Mouse (Mus musculus): ENCODE results near the gene Smyd1.

Smyd1 gene

DNA sequence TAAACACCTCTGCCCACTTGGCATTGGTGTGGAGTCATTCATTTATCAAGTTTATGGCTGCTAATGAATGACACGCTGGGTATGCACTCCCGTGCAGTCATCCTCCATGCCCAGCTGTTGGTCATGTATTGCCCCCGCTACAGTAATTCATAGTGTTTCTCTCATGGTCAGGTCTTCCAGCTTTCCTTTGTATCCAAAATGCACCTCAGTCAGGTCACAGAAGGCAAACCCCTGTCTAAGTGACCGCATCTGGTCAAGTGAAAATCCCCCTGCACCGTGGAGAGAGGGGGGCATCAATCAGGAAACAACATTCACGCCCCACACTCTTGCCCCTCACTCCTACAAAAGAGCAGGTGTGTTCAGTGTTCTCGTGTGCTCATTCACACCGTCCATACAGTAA lies 117.9 kb downstream of the Smyd1 start:
- DNase-seq (ENCODE audit: low spot score) = no peak

DNA sequence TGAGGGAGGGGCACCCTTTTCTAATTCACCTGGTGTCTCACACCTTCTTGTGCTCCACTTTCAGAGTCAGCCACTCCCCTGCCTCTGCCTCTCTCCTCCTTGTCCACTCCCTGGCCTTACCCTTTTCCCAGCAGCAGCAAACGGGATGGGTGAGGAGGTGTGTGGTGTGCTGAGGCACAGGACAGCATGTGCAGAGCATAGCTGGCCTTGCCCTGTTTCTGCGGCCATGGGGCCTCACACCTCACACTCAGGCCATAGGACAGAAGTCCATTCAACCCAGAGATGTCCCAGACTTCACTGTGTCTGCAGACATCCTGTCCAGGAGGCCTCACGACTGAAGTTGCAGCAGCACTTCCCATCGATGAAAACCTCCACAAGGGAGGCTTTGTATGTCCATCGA lies 118.4 kb downstream of the Smyd1 start:
- no peak for DNase-seq (ENCODE audit: low spot score)

DNA sequence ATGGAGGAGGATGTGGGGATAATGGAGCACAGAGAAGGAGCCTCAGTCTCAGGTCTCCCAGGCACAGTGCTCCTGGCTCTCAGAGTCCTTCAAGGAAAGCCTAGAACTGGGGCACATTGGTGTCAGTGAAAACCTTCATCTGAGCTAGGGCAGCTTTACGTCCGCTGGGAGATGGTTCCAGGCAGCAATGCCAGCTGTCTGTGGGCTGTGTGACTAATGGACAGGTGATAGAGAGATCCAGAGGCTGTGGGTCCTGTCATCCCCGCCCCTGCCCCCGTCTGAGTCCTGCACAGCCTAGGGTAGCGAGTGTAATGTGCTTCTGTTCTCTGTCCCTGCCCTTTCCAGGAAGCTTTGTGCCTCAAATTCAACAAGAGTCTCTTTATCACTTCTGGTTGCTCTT lies 120.1 kb downstream of the Smyd1 start:
- no peak for DNase-seq (ENCODE audit: low spot score)

DNA sequence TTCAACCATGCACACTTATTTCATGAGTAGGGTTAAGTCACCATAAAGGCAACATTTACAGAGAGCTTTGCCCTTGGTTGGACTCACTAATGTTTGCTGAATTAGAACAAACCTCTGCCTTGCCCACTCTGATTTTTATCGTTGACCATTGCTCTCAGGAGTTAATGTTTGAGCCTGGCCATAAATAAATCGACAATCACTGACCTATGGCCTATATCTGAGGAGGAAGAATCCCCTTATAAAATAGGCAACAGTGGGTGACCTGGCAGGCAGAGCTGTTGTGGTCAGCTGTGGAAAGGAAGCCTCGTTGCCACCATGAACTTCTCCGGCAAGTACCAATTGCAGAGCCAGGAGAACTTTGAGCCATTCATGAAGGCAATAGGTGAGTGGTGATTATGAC lies 122.4 kb downstream of the Smyd1 start, which contains the start of gene Fabp1:
Gene Fabp1 (plus strand): TSS at position 216 of the 400 bp plus-strand sequence.
- DNase-seq (ENCODE audit: low spot score) = peak; percentile 16

DNA sequence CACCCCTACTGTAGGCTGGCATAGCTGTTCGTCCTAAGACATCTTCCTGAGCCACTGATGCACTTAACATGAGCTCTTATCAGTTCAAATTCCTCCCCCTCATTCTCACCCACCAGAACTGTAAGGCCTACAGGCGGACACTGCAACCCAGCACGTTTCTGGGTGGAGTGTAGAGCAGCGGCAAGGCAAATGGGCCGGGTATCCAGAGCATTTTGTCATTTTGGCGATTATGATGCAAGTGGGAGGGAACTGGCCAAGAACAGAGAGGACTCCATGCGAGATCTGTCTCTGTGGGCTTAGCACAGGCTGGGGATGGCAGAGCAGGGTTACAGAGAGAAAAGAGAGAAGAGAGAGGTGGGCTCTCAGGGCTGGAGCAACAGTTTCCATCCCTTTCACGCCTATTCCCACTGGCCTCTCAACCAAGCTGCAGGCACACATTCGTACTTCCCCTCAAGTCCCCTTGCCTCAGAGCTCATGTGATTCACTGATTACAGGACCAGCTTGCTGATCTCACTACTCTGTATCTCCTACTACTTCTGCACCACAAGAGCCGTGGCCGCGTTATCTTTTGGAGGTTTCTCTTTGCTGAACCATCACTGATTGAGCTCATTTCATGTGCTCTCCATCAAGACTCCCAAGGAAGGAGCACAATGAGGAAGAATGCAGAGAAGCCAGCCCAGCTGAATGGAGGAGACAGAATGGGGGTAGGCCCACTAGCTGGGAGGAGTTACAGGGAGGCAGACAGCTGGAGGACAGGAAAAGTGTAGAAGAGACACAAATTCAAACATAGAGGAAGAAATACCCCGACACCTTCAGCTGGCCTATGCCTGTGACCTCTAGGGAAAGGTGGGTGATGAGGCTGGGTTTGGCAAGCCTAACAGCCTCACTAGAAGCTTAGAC lies 124.1 kb downstream of the Smyd1 start:
- DNase-seq (ENCODE audit: low spot score) = peak; percentile 21

DNA sequence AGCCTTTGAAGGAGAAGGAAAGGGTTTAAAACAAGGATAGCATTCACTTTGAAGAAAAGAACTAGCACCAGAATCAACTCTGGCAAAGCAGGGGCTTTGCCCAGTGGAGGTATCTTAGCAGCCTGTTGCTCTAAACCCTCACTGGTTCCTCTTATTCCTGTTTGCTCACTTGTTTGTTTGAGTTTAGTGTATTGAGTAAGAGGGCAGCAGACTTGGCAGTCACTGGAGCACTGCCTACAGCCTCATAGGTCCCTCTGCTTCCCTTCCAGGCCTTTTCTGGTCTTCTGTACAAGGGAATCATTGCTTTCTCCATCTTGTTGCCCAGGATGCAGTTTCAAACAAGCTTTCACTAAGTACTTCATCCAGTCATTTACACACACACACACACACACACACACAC lies 125.9 kb downstream of the Smyd1 start:
- no peak for DNase-seq (ENCODE audit: low spot score)

DNA sequence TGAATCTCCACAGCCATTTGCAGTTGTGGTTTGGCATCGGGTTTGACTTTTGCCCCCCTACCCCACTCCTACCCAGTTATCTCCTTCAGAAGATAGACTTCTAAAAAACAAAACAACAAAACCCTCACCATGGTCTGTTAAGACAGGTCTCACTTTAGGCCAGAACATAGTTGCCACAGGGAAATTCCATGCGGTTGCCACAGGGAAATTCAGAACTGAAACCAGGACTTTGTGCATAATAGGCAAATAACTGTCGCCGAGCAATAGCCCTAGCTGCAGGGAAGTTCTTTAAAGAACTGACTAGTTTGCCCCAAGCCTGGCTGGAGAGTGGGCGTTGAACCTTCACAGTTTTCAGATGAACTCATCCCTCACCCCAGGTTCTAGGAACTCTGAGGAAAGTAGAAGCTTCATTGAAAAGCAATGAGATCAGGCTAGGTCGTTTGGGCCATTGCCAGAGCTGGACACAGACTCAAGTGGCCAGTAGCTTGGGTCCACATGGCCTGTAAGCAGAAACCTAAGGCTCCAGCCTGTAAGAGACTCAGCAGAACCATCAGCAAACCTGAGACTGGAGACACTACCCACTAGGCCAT lies 128.8 kb downstream of the Smyd1 start:
- no peak for DNase-seq (ENCODE audit: low spot score)

DNA sequence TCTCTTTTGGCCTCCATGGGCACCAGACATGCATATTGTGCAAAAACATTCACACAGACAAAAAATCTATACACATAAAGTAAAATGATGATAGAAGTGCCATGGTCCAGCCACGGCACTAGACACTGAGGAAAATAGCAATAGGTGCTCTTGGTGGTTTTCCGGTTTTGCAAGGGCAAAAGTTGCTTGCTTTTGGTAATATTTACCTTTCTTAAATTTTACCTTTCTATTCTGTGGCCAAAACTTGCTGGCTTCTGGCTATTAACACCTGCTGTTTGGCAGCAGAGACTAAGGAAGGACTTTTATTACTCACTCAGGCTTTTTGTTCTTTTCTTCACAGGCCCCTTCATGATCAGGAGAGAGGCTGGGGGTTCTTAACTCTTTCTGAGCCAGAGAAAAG lies 131.5 kb downstream of the Smyd1 start:
- no peak for DNase-seq (ENCODE audit: low spot score)

DNA sequence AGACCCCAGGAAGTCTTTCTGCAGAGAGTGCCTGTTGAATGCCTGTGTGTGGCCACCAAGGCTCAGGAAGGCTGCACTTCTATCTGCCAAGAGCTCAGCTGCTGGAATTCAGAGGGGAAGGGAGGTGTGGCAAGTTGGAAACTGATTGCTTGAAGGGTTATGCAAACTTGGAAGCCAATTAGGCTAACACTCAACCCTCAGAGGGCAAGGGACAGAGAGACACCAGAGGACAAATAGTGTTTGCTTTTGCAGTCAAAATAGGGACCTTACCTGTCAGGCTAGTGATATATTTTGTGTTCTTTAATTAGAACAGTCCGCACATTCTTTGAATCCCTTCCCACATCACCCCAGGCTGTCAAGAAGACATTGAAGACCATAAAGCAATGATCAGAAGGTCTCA lies 132.5 kb downstream of the Smyd1 start:
- no peak for DNase-seq (ENCODE audit: low spot score)

DNA sequence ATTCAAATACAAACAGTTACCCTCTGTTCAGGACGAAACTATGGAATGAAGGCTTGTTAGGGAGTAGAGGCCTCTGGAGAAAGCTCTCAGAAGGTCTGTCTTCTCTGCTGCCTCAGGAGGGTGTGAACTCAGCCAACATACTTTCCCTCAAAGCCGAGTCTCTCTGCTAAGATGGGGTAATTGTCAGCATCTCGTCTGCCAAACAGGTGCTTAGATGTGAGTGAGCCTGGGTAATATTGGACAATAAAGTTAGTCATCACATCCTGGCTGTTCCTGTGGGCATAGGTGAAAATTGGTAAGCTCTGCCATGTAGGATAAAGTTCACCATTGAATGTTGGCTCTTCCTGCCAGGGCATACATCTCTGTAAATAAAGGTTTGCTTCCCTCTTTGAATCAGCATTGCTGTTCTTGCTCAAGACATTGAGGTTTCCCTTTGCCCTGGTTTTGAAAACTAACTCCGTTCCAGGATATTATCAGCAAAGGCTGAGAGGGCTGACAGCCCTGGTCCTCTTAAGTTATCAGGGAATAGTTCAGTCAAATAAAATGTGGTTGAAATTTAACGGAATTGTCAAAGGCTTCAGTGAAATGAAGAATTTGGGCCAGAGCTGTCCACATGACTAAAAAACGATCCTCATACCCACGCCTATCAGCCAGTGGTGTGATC lies 137.0 kb downstream of the Smyd1 start:
- no peak for DNase-seq (ENCODE audit: low spot score)

DNA sequence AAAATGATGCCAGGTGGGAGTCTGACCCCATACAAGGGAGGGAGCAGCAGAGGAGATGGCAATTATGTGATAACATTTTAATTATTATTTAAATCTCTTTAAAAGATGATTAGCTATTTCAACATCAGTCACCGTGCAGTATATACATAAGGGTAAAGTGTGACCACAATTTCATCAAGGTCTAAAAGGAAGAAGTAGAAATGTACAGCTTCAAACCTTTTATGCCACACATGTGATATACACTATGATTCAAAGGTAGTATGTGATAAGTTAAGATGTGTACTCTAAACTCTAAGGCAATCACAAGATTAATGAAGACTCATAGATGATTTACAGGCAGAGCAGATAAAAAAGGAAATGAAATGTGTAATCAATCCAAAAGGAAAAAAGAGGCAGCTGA lies 141.4 kb downstream of the Smyd1 start:
- no peak for DNase-seq (ENCODE audit: low spot score)

DNA sequence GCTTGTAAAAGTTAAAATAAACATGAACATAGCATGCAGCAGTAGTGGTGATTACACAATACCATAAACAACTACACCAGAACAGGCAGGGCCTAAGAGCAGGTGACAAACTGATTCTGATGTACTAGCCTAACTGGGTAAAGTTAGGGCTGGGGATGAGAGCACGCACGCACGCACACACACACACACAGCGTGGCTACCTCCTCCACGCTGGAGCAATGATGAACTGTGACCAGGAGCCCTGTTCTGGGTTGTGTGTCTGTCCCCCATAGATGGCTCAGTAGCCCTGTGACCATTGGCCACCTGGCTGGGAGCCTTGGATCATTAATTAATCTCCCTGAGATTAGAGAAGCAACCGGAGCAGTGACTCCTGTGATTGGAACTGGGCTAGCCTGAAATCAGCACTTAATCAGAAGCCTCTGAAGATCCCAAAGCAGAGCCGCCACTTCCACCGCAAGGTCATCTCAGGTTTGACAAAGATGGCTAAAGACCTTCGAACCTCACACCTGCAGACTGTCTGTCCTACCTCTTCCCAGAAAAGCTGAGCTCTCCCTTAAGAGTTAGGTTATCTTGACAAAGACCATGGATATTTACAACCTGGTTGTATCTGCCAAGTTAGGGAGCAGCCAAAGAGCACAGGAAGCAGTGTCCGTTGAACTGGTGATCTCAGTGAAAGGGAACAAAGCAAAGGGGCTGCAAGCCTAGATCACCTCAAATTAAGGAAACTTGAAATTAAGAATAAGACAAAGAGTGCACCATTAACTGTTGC lies 149.0 kb downstream of the Smyd1 start:
- DNase-seq (ENCODE audit: low spot score) = no peak

DNA sequence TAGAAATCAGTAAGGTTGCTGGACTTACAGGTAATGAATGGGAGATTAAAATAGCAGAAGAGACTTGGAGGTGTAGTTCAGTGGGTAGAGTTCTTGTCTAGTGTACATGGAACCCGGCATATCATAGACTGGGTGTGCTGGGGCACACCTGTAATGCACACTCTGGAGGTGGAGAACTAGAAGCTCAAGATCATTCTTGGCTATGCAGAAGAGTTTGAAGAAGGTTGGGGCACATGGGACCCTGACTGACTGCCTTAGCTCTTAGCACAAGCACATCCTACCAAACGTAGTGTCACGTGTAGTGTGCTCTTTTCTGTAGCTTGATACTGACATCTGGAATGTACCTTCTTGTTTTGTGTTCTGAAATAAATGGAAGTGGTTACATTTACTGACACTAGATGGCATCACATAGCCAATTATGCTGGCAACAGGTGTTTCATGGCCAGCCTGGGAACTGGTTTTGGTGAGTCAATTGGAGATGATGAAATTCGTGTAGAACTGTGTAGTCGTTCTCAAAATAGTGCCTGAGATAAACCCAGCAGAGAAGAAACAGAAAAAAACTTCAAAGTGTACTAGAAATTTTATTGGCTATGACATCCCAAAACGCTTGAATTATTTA lies 155.4 kb downstream of the Smyd1 start:
- DNase-seq (ENCODE audit: low spot score) = no peak

DNA sequence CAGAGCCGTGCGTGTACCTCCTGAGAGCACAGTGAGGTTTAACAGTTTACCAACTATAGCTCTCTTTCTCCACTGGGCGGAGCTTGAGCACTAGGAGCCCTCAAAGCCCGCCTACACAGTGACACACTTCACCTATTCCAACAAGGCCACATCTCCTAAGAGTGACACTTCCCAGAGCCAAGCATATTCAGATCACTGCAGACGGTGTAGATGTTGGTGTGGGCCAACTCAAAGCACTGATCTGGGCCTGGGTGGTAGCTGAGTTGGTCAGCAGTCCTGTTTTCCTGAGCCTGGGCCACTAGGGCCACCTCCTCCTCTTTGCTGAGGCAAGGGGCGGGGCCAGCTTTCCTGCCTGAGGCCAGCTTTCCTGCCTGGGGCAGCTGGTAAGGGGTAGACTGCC lies 157.6 kb downstream of the Smyd1 start:
- DNase-seq (ENCODE audit: low spot score) = no peak

All from yolk sac, embryonic 10.5 days (tissue).